Mouse (Mus musculus): ENCODE data around the gene Ino80b. TPM values are rescaled to one million over a fixed set of nuclear protein-coding genes. Genes with fewer than 3 reads are reported as not detected.
A peak's percentile ranks its signal among the peaks of the same experiment; 100 is the strongest.

Gene Ino80b
- 10 to 100 TPM; 14.9 to 17.4 TPM for total RNA-seq (2021)

DNA sequence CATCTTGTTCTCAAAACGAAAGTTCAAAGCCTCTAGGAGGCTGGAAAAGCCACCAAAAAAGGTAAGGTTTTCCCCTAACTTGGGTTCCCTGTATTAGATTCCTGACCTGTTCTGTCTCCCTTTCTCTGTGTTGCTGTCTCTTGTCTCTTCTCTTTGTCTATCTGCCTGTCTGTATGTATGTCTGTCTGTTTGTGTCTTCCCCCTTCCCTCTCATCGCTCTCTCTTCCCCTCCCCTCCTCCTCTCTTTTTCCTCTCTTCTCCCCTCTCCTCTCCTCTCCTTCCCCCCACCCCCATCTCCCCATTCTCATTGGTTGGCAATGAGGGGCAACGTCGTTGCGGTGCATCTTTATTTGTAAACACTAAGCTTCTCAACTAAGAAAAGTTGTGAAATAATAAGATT is at the start of gene Ino80b:
Gene Ino80b (minus strand): TSS at position 101 of the 400 bp plus-strand sequence.
- DNase-seq: no peak

DNA sequence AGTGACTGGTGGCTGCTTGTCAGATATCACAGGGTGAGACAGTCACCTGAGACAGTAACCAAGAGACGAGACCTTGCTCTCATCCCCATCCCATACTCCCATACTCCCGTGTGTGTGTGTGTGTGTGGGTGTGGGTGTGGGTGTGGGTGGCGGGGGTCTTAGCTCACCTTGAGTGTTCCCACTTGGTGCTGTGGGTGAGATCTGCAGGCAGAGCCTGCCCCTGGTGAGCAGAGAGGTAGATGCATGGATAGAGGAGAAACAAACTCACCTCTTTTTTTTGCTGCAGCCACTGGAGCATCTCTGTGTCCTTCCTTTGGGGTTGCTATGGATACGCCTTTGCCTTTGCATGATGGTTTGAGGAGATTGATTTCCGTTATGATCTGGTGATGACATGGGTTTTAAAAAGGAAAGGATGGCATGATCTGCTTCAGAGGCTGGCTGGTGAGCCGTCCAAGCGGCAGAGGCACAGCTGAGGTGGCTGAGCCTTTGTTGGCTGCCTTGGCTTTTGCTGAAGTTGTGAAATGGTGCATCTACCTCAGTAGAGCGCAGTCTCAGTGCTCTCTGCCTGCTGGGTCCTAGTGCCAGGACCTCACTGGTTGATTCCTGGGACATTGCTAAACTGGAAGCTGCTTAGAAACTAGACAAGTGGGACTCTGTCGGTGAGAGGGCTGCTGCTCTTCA is 47.1 kb upstream of the Ino80b start:
- no peak for DNase-seq

DNA sequence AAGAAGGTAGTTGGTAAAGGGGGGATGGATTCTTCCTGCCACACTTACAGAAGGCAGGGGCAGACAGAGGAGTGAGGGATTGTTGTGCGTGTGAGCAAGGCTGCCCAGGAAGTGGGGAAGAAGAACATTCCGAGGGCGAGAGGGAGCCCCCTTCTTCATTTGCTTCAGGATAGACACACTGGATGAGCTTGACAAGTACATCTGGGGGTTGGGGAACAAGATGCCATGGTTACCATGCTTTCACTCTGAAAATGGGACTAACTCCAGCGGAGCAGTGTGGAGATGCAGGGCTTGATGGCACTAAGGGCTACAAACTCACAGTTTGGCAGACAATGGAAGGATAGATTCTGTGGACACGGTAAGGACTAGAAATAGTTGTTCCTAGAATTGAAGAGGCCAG is 45.8 kb upstream of the Ino80b start:
- DNase-seq: no peak

DNA sequence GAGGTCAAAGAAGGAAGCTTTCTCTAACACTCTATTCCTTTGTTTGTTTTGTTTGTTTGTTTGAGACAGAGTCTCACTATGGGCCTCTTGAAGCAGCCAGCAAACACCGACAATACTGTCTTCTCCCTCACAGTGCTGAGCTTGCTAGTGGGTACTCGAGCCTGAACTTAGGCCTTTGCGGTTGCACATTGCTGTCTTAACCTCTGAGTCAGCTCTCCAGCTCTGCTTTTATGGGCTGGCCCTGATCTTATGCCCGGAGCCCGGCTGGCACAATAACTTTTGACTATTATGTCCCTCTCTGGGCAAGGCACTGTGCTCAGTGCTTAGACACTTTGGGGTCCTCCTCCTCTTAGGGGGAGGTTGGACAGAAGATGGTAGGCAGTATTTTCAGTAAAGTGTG is 44.6 kb upstream of the Ino80b start:
- no peak for DNase-seq

DNA sequence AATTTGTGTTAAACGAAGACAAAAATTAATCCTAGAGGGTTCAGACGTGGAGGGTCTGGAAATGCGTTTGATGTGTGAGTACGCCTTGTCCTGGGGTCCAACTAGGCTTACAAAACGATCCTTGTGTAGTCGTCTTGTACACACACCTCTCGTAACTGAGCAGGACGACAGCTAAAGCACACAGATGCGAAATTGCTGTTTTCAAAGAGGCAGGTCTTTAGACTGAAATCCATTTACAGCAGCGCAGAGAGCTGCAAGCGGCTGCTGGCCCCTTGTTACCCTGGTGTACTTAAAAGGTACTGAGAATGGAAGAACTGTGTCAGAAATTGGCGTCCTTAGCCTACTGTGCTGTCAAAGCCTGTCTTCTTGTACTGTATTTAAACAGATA is 41.0 kb upstream of the Ino80b start:
- DNase-seq: no peak

DNA sequence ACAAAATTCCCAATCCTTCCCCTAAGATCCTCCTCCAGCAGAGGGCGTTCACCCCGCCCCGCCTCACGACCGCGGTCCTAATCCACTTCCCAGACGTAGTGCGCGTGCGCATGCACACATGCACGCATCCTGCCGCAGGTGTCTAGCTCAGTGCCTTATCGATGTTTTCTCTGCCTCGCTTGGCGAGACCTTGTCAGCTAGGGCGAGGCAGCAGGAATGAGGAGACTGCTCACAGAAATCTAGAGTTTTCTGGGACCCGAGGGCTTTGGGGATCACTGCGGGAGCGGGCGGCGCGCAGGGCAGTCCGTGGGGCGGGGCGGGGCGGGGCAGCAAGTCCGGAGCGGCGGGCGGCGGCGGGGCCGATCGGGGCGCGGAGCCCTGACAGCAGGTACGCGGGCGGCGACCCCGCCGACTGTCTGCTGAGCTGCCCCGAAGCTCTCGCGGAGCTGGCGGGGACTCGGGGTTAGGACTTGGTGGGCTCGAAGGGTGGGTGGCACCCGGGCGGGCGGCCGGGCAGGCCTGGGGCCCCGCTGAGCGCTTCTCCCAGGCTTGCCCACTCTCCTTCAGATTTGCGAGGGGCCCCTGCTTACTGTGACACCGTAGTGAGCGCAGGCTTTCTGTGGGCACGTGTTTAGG is 40.5 kb upstream of the Ino80b start, which contains the start of gene Dctn1:
Gene Dctn1 (plus strand): TSS at position 314 of the 636 bp plus-strand sequence.
- DNase-seq: peak; percentile 97

DNA sequence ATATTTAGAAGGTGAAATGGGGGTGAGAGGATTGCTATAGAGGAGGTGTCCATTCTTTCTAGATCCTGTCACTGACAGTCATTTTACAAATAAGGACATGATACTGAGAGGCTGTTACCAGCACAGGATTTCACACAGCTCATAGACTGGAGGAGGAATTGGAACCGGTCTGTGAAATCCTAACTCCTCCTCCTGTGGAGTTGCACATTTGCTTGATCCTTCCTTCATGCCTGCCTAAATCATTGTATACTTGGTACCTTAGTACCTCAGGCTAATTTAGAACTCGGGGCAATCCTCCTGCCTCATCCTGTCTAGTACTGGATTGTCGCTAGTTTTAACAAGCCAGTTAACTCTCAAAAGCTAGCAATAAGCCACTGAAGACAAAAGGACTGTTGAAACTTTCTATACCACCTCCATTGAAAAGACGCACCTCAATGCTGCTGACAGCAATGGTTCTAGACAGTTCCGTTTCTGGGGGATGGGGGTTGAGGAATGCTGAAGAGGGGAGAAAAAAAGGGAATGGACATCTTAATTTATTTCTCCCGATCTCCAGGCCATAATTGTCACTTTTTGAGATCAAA is 39.9 kb upstream of the Ino80b start:
- no peak for DNase-seq

DNA sequence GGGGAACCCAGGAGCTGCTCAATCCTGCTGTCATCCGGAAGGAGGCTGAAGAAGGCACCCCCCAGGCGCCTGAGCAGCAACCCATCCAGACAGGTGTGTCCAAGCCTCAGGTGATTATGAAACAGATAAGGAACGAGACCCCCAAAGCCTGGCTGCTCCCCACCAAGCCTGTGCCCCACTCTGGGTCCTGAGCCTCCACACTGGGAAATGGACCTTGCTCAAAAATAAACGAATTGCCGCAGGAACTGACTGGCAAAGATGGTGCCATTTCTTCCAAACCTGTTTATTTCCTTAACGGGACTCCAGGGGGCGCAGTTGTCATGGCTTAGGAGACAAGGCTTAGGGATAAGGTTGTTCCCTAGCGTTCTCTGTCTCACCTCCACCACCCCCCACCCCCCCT is 37.5 kb upstream of the Ino80b start:
- DNase-seq: peak; percentile 64

DNA sequence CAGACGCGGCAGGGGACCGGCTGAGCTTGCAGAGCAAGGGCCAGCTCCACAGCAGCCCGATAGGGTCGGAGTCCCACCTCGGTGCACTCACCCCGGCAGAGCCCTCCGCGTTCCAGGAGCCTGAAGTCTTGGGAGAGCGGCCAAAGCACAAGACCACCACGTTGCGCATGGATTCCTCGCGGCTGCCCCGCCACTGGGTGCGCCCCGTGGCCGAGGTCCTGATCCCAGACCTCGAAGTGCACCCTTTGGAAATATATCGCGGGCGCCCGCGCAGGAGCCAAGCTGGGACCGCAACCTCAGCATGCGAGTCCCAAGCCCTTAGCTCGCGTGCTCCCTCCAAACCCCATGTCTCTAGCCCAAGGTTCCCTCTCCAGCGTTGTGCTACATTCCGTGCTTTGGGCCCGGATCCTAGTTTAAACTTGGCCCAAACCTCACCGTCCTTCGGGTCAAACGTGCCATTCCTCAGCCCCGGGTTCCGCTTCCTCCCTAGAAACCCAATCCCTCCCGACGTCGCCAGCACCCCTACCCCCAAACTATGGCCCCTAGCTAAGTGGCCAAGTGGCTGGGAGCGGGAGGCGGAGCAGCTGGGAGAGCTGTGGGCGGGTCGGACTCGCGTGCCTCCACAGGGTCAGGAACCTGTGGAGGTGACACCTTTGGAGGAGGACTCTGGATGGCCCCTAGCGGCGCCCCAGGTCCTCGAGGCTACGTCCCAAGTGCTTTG is 36.9 kb upstream of the Ino80b start:
- DNase-seq: peak; percentile 44

DNA sequence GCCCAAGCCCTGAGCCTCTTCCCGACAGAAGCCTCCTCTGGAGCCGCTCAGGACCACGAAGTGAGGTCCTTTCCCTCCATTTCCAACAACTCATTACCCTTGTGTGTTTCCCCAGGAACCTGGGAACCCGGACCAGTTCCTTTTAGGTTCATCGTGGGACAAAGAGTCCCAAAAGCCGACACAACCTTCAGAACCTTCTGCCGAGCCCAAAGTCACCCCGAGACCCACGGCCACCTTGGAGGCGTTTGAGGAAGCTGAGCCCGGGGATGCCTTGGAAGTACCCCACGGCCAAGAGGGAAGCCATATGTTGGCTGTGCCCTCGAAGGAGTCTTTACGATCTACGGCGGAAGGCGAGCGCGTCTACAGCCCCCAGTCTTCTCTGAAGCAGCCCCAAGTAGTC is 36.2 kb upstream of the Ino80b start:
- DNase-seq: no peak

DNA sequence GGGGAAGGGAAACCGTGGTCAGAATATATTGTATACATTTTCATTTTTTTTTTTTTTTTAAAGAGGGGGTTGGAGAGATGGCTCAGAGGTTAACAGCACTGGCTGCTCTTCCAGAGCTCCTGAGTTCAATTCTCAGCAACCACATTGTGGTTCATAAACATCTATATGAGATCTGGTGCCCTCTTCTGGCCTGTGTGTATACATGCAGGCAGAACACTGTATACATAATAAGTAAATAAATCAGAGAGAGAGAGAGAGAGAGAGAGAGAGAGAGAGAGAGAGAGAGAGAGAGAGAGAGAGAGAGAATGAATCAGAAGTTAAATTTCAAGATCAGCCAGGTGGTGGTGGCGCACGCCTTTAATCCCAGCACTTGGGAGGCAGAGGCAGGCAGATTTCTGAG is 34.2 kb upstream of the Ino80b start:
- peak; percentile 62 for DNase-seq

DNA sequence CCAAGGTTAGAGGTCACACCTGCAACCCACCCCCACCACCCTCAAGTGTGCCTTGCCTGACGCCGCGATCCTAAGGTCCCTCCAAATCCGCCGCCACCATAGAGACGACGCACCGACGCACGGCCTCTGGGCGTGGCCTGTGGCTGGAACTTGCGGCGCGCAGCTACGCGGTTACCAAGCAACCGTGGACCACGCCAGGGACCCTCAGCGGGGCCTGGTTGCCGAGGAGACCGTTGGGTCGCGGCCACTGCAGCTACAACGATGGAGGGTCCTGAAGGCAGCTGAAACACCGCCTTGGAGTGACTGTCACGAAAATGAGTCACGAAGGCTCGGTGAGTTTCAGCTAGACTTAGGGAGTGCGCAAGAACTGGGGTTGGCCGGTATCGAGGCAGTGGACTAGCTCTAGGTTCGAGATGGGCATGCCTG is 31.0 kb upstream of the Ino80b start, which contains the start of the genes Wdr54 and 1700003E16Rik:
Gene Wdr54 (minus strand): TSS at position 139 of the 426 bp plus-strand sequence.
Gene 1700003E16Rik (plus strand): TSS at position 146 of the 426 bp plus-strand sequence.
- peak; percentile 70 for DNase-seq

DNA sequence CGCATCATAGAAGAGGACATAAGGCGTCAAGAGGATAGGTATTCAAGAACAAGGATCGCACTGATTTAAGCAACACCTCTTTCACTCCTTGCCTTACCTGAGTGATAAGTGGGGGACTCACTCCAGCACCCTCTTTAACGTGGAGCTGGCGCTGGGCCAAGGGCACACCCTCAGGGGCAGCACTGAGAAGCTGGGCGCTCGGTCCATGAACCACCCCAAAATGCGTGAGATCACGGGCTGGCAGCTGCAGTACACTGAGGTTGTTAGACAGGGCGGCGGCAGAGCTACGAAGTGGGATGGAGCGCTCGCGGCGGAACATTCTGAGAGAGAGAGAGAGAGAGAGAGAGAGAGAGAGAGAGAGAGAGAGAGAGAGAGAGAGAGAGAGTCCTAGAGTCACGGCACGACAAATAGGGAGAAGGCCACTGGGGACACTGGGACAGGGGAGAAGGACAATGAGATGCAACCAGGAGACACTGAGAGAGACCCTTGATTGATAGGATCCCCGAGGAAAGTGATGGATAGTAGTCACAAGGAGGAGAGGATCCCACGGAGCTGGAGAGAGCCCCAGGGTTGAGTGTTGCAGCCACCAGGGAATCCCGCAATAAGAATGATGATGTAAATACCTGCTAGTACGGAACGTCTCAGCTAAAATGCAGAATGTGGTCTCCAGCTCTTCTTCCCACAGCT is 30.5 kb upstream of the Ino80b start:
- peak; percentile 41 for DNase-seq

DNA sequence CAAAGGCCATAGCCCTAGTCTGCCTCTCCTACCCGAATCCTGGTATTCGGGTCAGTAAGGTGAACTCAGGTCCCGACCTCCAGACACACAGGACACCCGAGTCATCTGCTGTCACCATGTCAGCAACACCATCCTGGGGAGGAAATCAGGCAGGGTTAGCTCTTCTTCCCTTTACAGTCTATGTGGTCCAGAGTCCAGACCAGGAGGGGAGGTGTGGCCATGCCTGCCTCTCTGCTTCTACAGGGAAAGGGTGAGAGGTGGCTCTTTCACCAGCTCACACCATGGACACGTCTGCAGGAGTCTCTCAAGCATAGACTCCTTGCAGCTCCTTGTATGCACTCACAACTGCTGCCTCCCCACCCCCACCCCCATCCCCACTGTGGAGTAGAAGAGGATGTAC is 28.3 kb upstream of the Ino80b start:
- DNase-seq: no peak

DNA sequence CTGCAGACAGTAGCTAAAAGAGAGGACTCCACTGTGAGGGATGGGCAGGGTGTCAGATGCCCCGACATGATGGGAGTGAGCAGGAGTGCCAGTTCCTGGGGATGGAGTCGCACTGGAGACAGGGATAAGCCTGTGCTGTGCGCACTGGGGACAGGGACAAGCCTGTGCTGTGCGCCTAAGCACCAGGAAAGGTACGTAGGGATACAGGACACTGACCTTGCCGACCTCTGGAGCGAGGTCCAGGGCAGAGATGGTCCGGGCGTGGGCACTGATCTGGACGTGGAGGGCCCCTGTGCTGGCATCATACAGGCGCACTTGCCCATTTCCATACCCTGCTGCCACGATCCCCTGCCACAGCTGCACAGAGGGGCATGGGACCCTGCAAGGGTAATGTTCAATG is 27.8 kb upstream of the Ino80b start:
- DNase-seq: no peak

DNA sequence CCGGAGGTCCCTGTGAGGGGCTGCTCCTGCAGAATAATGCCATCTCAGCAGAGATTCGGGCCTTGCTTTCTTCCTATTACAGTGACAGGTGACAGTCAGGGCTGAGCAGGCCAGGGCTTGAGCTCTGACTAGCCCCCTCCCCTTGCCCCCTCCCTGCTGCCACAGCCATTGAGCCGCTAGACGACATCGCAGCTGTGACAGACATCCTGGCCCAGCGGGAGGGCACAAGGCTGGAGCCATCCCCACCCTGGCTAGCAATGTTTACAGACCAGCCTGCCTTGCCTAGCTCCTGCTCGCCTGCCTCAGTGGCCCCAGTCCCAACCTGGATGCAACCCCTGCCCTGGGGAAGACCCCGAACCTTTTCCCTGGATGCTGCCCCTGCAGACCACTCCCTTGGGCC is 26.5 kb upstream of the Ino80b start:
- DNase-seq: no peak

DNA sequence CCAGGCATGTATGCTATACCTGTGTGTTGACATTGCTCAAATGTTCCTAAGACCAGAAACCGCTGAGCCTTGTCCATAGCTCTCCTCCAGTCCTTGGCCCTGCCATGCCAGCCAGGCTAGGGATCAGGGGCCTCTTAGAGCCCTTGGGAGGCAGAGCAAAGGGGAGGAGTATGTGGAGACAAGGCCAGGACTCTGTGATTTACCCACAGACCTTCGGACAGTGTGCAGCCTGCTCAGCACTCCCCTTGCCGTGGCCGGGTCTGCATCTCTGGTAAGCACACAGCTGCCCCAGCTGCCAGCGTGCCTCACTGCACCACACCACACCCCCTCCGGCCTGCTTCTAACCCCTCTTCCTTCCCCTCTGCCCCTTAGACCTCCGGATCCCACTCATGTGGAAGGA is 22.0 kb upstream of the Ino80b start:
- no peak for DNase-seq

DNA sequence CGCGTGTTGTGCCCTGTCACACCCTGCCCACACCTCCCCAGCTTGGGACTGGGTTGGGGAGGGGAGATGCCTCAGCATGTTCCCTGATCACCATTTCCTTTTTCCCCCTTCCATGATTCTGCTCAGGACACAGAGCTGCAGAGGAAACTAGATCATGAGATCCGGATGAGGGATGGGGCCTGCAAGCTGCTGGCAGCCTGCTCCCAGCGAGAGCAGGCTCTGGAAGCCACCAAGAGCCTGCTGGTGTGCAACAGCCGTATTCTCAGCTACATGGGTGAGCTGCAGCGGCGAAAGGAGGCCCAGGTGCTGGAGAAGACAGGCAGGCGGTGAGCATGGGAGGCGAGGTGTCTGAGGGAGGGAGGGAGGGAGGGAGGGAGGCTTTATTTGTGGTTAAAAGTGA is 20.6 kb upstream of the Ino80b start:
- DNase-seq: no peak

DNA sequence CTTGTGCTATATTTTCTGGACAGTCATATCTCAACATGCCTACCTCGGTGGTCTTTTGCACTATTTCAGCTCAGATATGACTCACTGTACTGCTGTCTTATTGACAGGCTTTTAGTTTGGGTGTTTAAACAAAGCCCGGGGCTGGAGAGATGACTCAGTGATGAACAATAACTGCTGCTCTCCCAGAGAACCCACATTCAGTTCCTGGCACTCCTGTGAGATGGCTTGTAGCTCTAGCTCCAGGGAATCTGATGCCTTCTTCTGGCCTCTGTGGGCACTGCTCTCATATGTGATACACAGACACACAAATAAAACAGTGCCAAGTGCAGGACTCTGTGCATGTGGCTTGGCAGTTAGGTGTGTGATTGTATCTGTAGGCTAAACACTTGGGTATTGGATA is 20.0 kb upstream of the Ino80b start:
- no peak for DNase-seq

DNA sequence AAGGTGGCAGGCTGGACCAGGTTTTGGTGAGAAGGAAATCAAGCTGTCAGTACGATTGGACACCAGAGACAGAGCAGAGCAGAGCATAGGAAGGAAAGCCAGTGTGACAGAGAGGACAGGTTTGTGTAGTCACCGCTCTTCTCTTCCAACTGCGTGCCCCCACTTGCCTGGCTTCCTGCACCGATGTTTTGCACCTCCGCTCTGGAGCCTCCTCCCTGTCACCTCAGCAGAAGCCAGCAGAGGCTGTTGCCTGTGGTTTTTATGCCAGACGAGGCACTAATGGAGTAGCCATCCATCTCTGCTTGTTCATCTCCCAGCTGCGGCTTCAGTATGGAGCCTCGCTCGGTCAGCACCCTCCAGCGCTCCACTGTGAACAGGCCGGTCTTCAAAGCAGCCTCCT is 17.7 kb upstream of the Ino80b start:
- no peak for DNase-seq

DNA sequence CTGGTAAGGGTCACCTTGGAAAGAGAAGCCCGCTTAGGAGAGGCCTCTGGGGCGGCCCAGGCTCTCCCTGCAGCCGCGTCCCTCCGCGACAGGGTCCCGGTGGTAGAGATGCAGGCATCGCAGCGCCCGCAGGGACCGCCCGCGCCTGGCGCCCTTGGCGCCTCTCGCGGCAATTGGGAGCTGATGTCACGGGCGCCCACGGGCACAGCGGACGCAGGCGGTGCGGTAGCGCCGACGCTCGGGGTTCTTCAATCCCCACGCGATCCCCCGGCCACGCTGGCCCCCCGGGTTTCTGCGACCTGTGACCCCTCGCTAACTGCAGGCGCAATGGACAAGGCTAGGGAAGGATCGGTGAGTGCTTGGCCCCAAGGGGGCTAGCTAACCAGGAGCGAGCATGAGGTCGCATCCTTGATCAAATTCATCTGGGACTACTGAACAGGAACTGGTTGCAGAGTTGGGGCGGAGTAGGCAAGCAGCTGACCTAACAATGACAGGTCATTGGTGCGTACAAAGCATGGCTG is 17.0 kb upstream of the Ino80b start:
- DNase-seq: peak; percentile 47

DNA sequence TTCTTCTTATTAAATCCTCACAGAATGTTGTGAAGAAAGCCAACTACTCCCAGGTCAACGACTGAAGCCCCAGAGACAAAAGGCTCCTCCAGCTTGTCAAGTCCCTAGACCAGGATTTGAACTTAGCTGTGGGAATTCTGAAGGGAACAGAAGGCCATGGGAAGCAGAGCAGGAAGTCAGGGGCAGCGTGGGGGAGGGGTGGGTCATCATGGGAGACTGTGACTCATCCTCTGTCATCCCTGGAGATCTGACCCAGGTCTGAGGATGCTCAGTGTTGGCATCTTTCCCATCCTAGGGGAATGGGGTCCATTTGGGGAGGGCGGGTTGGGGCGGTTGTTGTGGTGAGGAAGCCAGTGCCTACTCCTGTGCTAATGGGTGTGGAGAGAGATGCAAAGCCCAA is 16.4 kb upstream of the Ino80b start:
- no peak for DNase-seq

Data from heart, postnatal 4 days (tissue).